Mouse (Mus musculus): ENCODE results near the gene Map4k4. TPM values are rescaled to one million over a fixed set of nuclear protein-coding genes. Genes with fewer than 3 reads are reported as not detected.
A peak's percentile ranks its signal among the peaks of the same experiment; 100 is the strongest.

Gene Map4k4
- polyA plus RNA-seq (2015; fragmentation: Nextera tagmentation; extraction: Ambion mirVana): 30.9 and 39.5 TPM in 2 replicates

DNA sequence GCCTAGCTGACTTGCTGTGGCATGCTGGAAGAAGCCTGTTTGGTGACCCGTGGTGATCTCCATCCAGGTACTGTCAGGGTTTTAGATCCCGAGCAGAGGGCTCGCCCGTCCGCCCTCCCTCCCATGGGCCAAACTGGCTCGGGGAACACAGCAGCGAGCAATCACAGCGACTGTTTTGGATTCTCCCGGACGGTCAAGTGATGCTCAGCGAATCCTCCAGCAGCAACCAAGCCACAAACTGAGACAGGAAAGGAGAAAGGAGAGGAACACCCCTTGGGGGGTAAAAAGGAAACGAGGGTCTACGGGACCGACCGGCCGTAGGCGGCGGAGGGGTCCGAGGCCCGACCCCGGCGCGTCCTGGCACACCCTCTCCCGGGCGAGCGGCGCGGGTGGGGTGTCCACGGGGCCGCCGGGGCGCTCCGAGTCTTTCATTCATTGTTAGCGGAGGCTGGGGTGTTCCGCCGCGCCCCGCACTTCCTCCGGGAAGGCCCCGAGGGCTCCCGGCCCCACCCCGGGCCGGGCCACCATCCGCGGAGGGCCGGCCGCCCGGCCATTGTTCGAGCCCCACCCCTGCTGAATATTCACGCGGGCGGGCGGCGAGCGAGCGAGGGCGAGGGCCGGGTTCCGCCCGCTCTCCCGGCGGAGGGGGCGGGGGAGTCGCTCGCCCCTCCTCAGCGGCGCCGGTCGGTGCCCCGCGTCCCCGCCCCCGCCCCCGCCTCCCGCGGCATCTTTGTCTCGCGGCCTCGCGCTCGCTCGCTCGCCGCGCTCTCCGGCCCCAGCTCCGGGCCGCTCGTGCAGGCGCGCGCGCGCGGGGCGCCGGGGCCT, at the start of gene Map4k4:
Gene Map4k4, plus strand, starts transcription at position 733 of the 825 bp plus-strand sequence.
- ATAC-seq (ENCODE audit: borderline replicate concordance, extremely low read depth, low FRiP score, low TSS enrichment): peak; percentile 90
- under 1% methylated on average over 65 of the region's 97 CpGs for WGBS

DNA sequence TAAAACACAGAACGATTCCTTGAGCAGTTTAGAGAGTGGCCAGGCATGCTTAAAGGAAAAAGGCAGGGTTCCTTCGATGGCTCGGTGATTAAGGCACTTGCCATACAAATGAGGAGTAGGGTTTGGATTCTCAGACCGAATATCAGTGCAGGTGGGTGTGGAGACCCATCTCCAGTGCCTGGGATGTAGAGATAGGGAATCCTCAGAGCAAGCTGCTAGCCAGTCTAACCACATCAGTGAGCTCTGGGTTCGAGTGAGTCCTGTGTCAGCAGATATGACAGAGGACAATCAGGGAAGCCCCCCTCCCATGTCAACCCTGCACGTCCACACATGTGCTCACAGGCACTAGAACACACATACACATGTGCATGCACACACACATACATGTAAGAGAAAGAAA, 44.8 kb upstream of the Map4k4 start:
- ATAC-seq (ENCODE audit: borderline replicate concordance, extremely low read depth, low FRiP score, low TSS enrichment): no peak
- H3K9me3 ChIP-seq: no peaks in the 10 kb centered on the region
- no peak overlapping the region for H3K27ac ChIP-seq
- no peaks in the 10 kb centered on the region for H3K27me3 ChIP-seq
- H3K4me1 ChIP-seq: 0 out of 2 replicates have a peak, but pooled peaks cover 7% of the 10 kb centered on the region
- no peak overlapping the region for H3K4me2 ChIP-seq
- no peak overlapping the region for H3K4me3 ChIP-seq
- WGBS: 74% methylated on average over 6 of the region's 6 CpGs
- H3K36me3 ChIP-seq: no peaks in the 10 kb centered on the region
- no peak overlapping the region for H3K9ac ChIP-seq

More for the DNA sequence above, at the start of gene Map4k4:
- peaks cover 10% of the 10 kb centered on the region for H3K36me3 ChIP-seq
- no peaks in the 10 kb centered on the region for H3K9me3 ChIP-seq
- H3K9ac ChIP-seq: peak within 1 kb of the TSS; percentile 99
- H3K27me3 ChIP-seq: no peaks in the 10 kb centered on the region
- H3K4me2 ChIP-seq: peak within 1 kb of the TSS; percentile 60
- H3K4me1 ChIP-seq: peaks cover 40% of the 10 kb centered on the region
- peak within 1 kb of the TSS; percentile 96 for H3K27ac ChIP-seq
- peak within 1 kb of the TSS; percentile 81 for H3K4me3 ChIP-seq

DNA sequence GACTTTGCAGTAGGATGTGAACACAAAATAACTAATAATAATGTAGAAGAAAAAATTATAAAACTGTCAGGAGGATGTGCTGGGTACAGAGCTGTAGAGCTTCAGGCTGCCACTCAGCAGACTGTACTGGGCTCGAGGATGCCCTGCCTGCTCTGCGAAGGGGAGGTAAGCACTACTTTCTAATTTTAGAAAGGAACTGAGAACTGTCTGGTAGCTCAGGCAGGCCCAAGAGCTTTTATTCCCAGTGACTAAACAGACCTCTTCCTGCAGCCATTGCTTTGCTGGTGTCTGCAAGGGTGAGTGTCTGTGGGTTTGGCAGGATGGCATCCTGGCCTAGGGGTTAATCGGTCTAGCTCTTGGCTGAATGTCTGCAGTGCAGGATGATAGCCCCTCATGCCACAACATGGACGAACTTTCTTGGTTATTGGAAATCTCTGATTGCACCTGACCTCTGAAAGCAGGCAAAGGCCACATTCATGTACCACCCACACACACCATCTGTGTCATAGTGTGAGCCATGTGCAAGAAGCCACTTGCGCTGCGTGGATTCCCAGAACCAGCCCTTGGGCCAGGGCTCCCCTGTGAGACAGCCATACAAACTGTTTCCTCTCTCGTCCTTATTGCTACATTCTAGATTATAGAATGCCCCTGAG, 43.8 kb upstream of the Map4k4 start:
- Histone ChIP-seq H3K4me3 (no peak overlapping the region), H3K4me2 (no peak overlapping the region), H3K36me3 (no peaks in the 10 kb centered on the region), H3K27ac (no peak overlapping the region), H3K9me3 (no peaks in the 10 kb centered on the region), H3K27me3 (no peaks in the 10 kb centered on the region), H3K4me1 (no peaks in the 10 kb centered on the region), H3K9ac (no peak overlapping the region)
- WGBS: 72% methylated on average over 7 of the region's 7 CpGs
- no peak for ATAC-seq (ENCODE audit: borderline replicate concordance, extremely low read depth, low FRiP score, low TSS enrichment)

DNA sequence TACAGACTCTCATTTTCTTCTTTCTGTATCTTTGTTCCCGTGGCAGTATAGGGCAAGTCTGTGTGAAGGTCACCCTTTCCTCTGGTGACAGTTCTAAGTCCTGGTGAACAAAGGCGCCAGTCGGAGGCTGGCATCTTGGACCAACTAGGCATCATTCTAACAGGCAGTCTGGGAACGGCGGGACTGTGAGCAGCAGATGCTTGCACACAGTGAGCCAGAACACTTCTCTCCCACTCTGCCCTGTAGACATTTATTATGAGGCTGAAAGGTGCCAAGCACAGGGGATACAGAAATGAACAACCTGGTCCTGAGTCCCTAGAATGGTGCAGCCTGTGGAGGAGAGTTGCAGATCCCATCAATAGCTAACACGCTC, 43.3 kb upstream of the Map4k4 start:
- ATAC-seq (ENCODE audit: borderline replicate concordance, extremely low read depth, low FRiP score, low TSS enrichment): no peak
- Histone ChIP-seq H3K27me3 (no peaks in the 10 kb centered on the region), H3K27ac (no peak overlapping the region), H3K4me1 (no peaks in the 10 kb centered on the region), H3K9ac (no peak overlapping the region), H3K4me2 (no peak overlapping the region), H3K9me3 (no peaks in the 10 kb centered on the region), H3K4me3 (no peak overlapping the region), H3K36me3 (no peaks in the 10 kb centered on the region)
- 80% methylated on average over 6 of the region's 6 CpGs for WGBS

DNA sequence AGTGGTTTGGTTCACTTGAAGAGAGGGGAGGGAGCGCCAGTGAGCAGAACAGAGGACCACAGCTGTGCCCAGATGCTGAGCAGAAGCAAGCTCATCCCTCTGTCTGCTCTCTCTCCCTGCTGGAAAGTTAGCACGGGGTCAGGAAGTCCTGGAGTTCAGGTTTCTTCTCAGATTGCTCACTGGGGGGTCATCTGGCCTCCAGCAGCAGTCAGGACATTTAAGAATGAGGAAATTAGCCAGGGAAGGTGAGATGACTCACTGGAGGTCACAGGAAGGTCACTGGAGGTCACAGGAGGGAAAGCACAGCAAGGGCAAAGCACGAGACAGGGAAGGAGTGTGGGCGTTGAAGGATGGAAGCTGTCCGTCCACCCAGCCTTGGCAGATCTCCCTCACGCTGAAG, 41.5 kb upstream of the Map4k4 start:
- H3K27me3 ChIP-seq: no peaks in the 10 kb centered on the region
- WGBS: 30% methylated on average over 6 of the region's 6 CpGs
- no peaks in the 10 kb centered on the region for H3K36me3 ChIP-seq
- no peaks in the 10 kb centered on the region for H3K9me3 ChIP-seq
- H3K4me3 ChIP-seq: no peak overlapping the region
- H3K9ac ChIP-seq: no peak overlapping the region
- H3K27ac ChIP-seq: no peak overlapping the region
- ATAC-seq (ENCODE audit: borderline replicate concordance, extremely low read depth, low FRiP score, low TSS enrichment): no peak
- H3K4me2 ChIP-seq: no peak overlapping the region
- no peaks in the 10 kb centered on the region for H3K4me1 ChIP-seq

DNA sequence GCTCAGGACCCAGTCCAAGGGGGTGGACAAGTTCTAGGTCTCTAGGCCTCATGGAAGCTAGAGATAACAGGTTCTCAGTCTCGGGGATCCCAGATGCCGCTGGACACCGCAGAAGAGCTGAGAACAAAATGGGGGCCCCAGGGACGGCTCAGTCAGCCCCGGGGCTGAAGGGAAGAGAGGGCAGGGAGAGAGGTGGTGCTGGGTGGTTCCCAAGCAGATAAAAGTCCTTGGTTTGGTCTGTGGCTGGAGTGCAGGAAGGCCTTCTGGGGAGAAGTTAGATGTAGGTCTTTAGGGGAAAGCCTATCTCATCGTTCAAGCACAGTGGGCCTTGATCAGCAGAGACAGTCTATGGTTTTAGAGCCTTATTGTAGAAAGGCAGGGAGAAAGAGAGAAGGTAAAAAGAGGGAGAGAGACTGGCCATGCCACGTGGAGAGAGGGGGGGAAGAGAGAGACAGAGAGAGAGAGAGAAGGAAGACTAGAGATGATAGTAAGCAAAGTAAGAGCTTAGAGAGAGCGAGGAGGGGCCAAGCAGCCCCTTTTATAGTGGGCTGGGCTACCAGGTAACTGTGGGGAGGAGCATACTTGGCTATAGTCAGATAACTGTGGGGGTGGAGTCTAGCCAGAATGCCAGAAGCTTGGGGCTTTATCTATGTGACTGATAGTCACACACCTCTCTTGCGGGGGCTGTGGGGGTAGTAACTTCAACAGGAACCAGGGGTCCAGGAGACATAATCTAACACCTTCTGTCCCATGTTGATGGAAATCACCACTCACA, 34.2 kb upstream of the Map4k4 start:
- ATAC-seq (ENCODE audit: borderline replicate concordance, extremely low read depth, low FRiP score, low TSS enrichment): no peak
- no peaks in the 10 kb centered on the region for H3K9me3 ChIP-seq
- H3K9ac ChIP-seq: no peak overlapping the region
- H3K27me3 ChIP-seq: no peaks in the 10 kb centered on the region
- WGBS: 84% methylated on average over 9 of the region's 9 CpGs
- peaks cover 32% of the 10 kb centered on the region for H3K4me1 ChIP-seq
- H3K4me3 ChIP-seq: no peak overlapping the region
- H3K4me2 ChIP-seq: no peak overlapping the region
- no peak overlapping the region for H3K27ac ChIP-seq
- H3K36me3 ChIP-seq: no peaks in the 10 kb centered on the region

DNA sequence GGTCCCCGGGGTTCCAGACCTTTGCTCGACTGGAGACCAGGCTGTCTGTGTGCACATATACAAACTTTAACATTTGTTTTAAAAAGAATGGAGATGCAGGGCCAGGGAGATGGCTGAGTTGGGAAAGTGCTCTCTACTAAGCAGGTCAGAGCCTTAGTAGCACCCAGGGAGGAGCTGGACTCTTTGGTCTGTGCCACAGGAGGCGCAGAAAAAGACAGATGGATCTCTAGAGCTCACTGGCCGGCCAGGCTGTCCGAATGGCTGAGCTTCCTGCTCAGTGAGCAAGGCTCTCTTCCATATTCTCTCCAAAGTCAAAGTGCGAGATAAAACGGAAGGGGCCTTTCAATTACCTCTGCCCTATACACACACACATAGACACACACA, 33.6 kb upstream of the Map4k4 start:
- 48% methylated on average over 7 of the region's 7 CpGs for WGBS
- no peak overlapping the region for H3K27ac ChIP-seq
- H3K9me3 ChIP-seq: no peaks in the 10 kb centered on the region
- no peak overlapping the region for H3K4me3 ChIP-seq
- H3K9ac ChIP-seq: no peak overlapping the region
- peaks cover 32% of the 10 kb centered on the region for H3K4me1 ChIP-seq
- H3K4me2 ChIP-seq: no peak overlapping the region
- no peaks in the 10 kb centered on the region for H3K36me3 ChIP-seq
- ATAC-seq (ENCODE audit: borderline replicate concordance, extremely low read depth, low FRiP score, low TSS enrichment): no peak
- no peaks in the 10 kb centered on the region for H3K27me3 ChIP-seq

DNA sequence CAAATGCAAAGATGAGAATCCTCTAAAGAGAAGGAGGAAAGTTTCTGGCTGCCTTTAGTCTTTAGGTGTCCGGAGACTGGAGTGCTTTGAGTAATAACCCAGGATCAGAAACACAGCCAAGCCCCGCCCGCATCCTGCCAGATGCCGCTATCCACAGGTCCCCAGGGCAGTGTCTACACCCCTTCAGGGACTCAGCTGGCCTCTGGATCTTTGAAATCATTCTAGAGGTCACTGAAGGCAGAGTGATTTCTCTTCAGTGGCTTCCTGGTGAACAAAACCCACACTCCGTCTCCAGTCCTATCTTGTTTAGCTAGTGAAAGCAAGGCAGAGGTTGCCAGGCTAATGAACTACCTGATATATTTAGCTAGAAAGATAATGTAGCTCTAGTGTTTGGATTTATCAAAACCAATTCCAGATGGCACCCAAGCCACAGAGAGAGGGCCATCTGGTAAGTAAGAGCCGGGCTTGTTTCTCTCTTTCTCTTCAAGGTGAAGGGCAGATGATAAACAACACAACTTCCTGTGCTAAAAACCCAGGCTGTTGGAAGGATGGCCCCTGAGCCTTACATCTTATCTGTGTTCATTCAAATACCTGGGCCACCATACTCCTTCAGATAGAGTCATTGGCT, 32.6 kb upstream of the Map4k4 start:
- no peaks in the 10 kb centered on the region for H3K9me3 ChIP-seq
- no peak overlapping the region for H3K4me3 ChIP-seq
- no peak overlapping the region for H3K9ac ChIP-seq
- peak overlapping the region; percentile 38; the same call in 1 of the 2 replicates for H3K27ac ChIP-seq
- no peaks in the 10 kb centered on the region for H3K36me3 ChIP-seq
- no peaks in the 10 kb centered on the region for H3K27me3 ChIP-seq
- H3K4me2 ChIP-seq: no peak overlapping the region
- ATAC-seq (ENCODE audit: borderline replicate concordance, extremely low read depth, low FRiP score, low TSS enrichment): no peak
- 14% methylated on average over 6 of the region's 6 CpGs for WGBS
- peaks cover 32% of the 10 kb centered on the region for H3K4me1 ChIP-seq

DNA sequence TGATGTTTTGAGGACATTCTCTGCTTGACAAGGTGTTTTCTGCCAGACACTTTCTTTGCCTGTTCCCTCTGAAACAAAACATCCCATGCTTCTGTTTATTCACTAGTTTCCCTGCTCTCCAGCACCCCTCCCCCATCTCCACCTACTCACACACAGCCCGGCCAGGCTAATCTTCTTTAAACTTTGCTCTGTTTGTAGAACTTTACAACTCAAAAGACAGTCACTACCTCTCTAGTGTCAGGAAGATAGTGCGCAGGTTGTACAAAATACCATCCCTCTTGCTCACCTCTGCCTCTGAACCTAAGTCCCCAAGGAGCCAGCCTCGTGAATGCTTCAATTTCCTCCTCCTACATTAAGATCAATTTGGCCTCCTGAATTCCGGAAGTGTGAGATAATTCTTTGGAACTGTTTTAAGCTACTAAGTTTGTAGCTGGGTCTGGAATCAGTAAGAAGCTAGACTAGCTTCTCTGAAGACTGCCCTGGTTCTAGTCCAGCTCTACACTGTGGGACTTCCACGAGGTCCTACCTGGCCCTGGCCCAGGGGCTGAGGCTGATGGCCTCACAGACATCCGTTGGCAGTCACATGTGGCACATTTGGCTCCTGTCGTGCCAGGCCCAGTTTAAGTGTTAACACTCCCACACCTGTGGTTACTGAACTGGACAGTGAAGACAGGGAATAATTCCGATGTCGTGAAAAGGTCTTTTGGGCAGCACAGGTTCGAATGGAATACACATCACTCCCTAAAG, 31.7 kb upstream of the Map4k4 start:
- H3K4me3 ChIP-seq: no peak overlapping the region
- peaks cover 32% of the 10 kb centered on the region for H3K4me1 ChIP-seq
- ATAC-seq (ENCODE audit: borderline replicate concordance, extremely low read depth, low FRiP score, low TSS enrichment): no peak
- no peaks in the 10 kb centered on the region for H3K9me3 ChIP-seq
- H3K27ac ChIP-seq: no peak overlapping the region
- WGBS: 40% methylated on average over 10 of the region's 10 CpGs
- H3K4me2 ChIP-seq: no peak overlapping the region
- no peak overlapping the region for H3K9ac ChIP-seq
- H3K27me3 ChIP-seq: no peaks in the 10 kb centered on the region
- H3K36me3 ChIP-seq: no peaks in the 10 kb centered on the region

DNA sequence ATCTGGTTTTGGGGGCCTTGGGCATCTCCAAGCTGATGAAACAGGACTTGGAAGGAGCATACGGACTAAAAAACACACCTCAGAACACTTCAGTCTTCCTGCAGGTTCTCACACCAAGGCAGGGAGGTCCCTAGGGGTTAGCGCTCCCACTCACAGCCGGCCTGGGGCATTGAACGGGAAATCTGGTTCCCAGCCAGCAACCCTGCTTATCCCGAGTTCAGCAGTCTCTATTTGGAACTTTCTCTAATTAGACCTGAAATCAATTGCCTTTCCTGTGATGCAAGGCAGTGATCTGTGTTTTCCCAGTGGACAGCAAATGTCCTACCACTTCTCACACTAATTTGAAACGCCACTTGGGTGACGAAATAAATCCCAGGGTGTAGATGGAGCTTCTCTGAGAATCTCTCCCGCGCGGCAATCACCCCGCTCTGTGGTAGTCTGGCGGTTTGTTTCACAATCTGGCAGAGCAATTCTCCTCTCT, 31.0 kb upstream of the Map4k4 start:
- no peak overlapping the region for H3K27ac ChIP-seq
- peaks cover 32% of the 10 kb centered on the region for H3K4me1 ChIP-seq
- 66% methylated on average over 12 of the region's 12 CpGs for WGBS
- H3K27me3 ChIP-seq: no peaks in the 10 kb centered on the region
- H3K9me3 ChIP-seq: no peaks in the 10 kb centered on the region
- H3K9ac ChIP-seq: no peak overlapping the region
- H3K4me3 ChIP-seq: no peak overlapping the region
- no peaks in the 10 kb centered on the region for H3K36me3 ChIP-seq
- ATAC-seq (ENCODE audit: borderline replicate concordance, extremely low read depth, low FRiP score, low TSS enrichment): no peak
- no peak overlapping the region for H3K4me2 ChIP-seq

DNA sequence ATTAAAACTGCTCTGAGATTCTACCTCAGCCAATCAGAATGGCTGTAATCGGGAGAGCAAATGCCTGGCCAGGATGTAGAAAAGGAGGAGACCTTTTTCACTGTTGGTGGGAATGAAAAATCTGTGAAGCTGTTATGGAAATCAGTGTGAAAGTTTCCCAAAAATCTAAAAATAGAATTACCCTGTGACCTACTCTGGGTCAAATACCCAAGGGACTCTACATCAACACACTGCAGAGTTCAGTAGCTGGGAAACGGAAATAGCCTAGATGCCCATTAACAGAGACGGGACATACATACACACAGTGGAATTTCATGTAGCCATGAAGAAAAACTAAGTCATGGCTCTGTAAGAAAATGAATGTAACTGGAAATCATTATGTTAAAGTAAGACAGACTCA, 22.7 kb upstream of the Map4k4 start:
- ATAC-seq (ENCODE audit: borderline replicate concordance, extremely low read depth, low FRiP score, low TSS enrichment): no peak
- Histone ChIP-seq H3K9ac (no peak overlapping the region), H3K4me3 (no peak overlapping the region), H3K4me2 (no peak overlapping the region), H3K27ac (no peak overlapping the region), H3K36me3 (no peaks in the 10 kb centered on the region), H3K9me3 (no peaks in the 10 kb centered on the region), H3K4me1 (no peaks in the 10 kb centered on the region), H3K27me3 (no peaks in the 10 kb centered on the region)
- 55% methylated on average over 3 of the region's 3 CpGs for WGBS

Data from lung, embryonic 15.5 days (tissue).